Mouse (Mus musculus) embryonic facial prominence, embryonic 11.5 days (tissue): ENCODE results near the gene Fryl. TPM values are rescaled to one million over a fixed set of nuclear protein-coding genes. Genes with fewer than 3 reads are reported as not detected.

Source experiments
- ATAC-seq: fragments of 200-750 bp; cut with Nextera tagmentation; replicated peaks from 2 replicates; pipeline ENCODE4 v1.8.0; 2017; ENCODE audit warnings: low read depth; ENCODE audit not compliant: insufficient number of reproducible peaks, low FRiP score, low TSS enrichment
- DNase-seq: peaks from one replicate; pipeline ENCODE4 v3.0.0-alpha.2; 2015; ENCODE audit warnings: low spot score
- H3K27ac ChIP-seq: fragments of 300-500 bp; sonication (generic); replicated peaks from 2 replicates; pipeline ENCODE4 v1.5.1; 2014; ENCODE audit warnings: mild to moderate bottlenecking, low read depth, low read length, control low read depth
- H3K27me3 ChIP-seq: fragments of 300-500 bp; sonication (generic); 2 replicates; pipeline ENCODE4 v1.6.1; 2014; ENCODE audit warnings: mild to moderate bottlenecking, low read length, moderate library complexity, mixed read lengths; ENCODE audit not compliant: control insufficient read depth, insufficient read depth
- H3K36me3 ChIP-seq: fragments of 300-500 bp; sonication (generic); replicated peaks from 2 replicates; pipeline ENCODE4 v1.6.1; 2014; ENCODE audit warnings: low read depth, mild to moderate bottlenecking, low read length, moderate library complexity, mixed read lengths; ENCODE audit not compliant: control insufficient read depth, insufficient read depth
- H3K4me1 ChIP-seq: fragments of 300-500 bp; sonication (generic); 2 replicates; pipeline ENCODE4 v1.6.1; 2014; ENCODE audit warnings: low read length, mixed read lengths; ENCODE audit not compliant: control insufficient read depth, insufficient read depth
- H3K4me2 ChIP-seq: fragments of 300-500 bp; sonication (generic); 2 replicates; pipeline ENCODE4 v1.6.1; 2014; ENCODE audit warnings: low read depth, mild to moderate bottlenecking, control low read depth, low read length, moderate library complexity
- H3K4me3 ChIP-seq: fragments of 300-500 bp; sonication (generic); 2 replicates; pipeline ENCODE4 v1.5.1; 2014; ENCODE audit warnings: low read depth, low read length, control low read depth
- H3K9ac ChIP-seq: fragments of 300-500 bp; sonication (generic); replicated peaks from 2 replicates; pipeline ENCODE4 v1.6.1; 2014; ENCODE audit warnings: mild to moderate bottlenecking, control low read depth, low read length
- H3K9me3 ChIP-seq: fragments of 300-500 bp; sonication (generic); replicated peaks from 2 replicates; pipeline ENCODE4 v1.6.1; 2016; ENCODE audit warnings: mild to moderate bottlenecking, low read length, inconsistent platforms, mixed read lengths; ENCODE audit not compliant: control insufficient read depth
- WGBS: fragments of 180-500 bp; shearing (Covaris S2); extraction: QIAGEN DNeasy Blood & Tissue Kit; methylation state at CpG from one replicate; pipeline ENCODE4 v1.1.7; 2014; 5-methylcytosine and 5-hydroxymethylcytosine counted together
- polyA plus RNA-seq: library from polyadenylated mRNA; unstranded; fragments of >200 nt; fragmentation: Nextera tagmentation; extraction: Ambion mirVana; gene quantifications from 2 replicates; pipeline ENCODE4 v1.2.1, GENCODE M21; 2014

Gene Fryl
- polyA plus RNA-seq, 1 experiment from 2014 or later, result 25.7 TPM

- Histone ChIP-seq H3K27me3 (no peaks in the 10 kb centered on the region), H3K4me2 (no peak overlapping the region), H3K4me1 (no peaks in the 10 kb centered on the region), H3K9ac (no peak overlapping the region), H3K9me3 (no peaks in the 10 kb centered on the region), H3K4me3 (no peak overlapping the region), H3K27ac (no peak overlapping the region), H3K36me3 (no peaks in the 10 kb centered on the region)
- ATAC-seq, result no peak
- no peak for DNase-seq
- 78% methylated on average over 4 of the region's 4 CpGs for WGBS
Measured at GRCm38 (mm10) chr5:73273171-73273570, 16.8 kb upstream of the Fryl start.

GRCm38 (mm10) chr5:73270612-73271011 is 14.2 kb upstream of the Fryl start:
- no peaks in the 10 kb centered on the region for H3K9me3 ChIP-seq
- H3K36me3 ChIP-seq, result no peaks in the 10 kb centered on the region
- WGBS, result 71% methylated on average over 6 of the region's 6 CpGs
- H3K27me3 ChIP-seq, result no peaks in the 10 kb centered on the region
- H3K27ac ChIP-seq, result no peak overlapping the region
- no peak overlapping the region for H3K4me3 ChIP-seq
- no peak overlapping the region for H3K4me2 ChIP-seq
- no peak for ATAC-seq
- no peak overlapping the region for H3K9ac ChIP-seq
- no peak for DNase-seq
- no peaks in the 10 kb centered on the region for H3K4me1 ChIP-seq

- 78% methylated on average over 11 of the region's 11 CpGs for WGBS
- Histone ChIP-seq H3K4me3 (no peak overlapping the region), H3K4me1 (no peaks in the 10 kb centered on the region), H3K36me3 (no peaks in the 10 kb centered on the region), H3K27ac (no peak overlapping the region), H3K4me2 (no peak overlapping the region), H3K9me3 (no peaks in the 10 kb centered on the region), H3K27me3 (no peaks in the 10 kb centered on the region), H3K9ac (no peak overlapping the region)
- ATAC-seq (no peak), DNase-seq (no peak)
Measured at GRCm38 (mm10) chr5:73268636-73269213, 12.3 kb upstream of the Fryl start.

- H3K4me3 ChIP-seq, result no peak overlapping the region
- H3K9ac ChIP-seq, result no peak overlapping the region
- H3K4me2 ChIP-seq, result no peak overlapping the region
- DNase-seq (peak; percentile 53), ATAC-seq (no peak)
- WGBS, result 25% methylated on average over 5 of the region's 5 CpGs
- no peaks in the 10 kb centered on the region for H3K36me3 ChIP-seq
- H3K9me3 ChIP-seq, result no peaks in the 10 kb centered on the region
- no peak overlapping the region for H3K27ac ChIP-seq
- no peaks in the 10 kb centered on the region for H3K4me1 ChIP-seq
- H3K27me3 ChIP-seq, result no peaks in the 10 kb centered on the region
Measured at GRCm38 (mm10) chr5:73265460-73265859, 9.0 kb upstream of the Fryl start.

GRCm38 (mm10) chr5:73264122-73264521 is 7.7 kb upstream of the Fryl start:
- Histone ChIP-seq H3K9me3 (no peaks in the 10 kb centered on the region), H3K27ac (no peak overlapping the region), H3K36me3 (no peaks in the 10 kb centered on the region), H3K4me1 (no peaks in the 10 kb centered on the region), H3K4me3 (no peak overlapping the region), H3K27me3 (no peaks in the 10 kb centered on the region), H3K9ac (no peak overlapping the region), H3K4me2 (no peak overlapping the region)
- DNase-seq (no peak), ATAC-seq (no peak)
- WGBS, result 79% methylated on average over 3 of the region's 5 CpGs

GRCm38 (mm10) chr5:73257723-73258122 is 1.3 kb upstream of the Fryl start:
- no peaks in the 10 kb centered on the region for H3K36me3 ChIP-seq
- H3K9me3 ChIP-seq, result no peaks in the 10 kb centered on the region
- H3K27ac ChIP-seq, result no peak overlapping the region
- DNase-seq (no peak), ATAC-seq (no peak)
- H3K4me1 ChIP-seq, result no peaks in the 10 kb centered on the region
- 58% methylated on average over 8 of the region's 8 CpGs for WGBS
- H3K4me3 ChIP-seq, result no peak overlapping the region; the same call in 1 of the 2 replicates
- no peaks in the 10 kb centered on the region for H3K27me3 ChIP-seq
- H3K9ac ChIP-seq, result no peak overlapping the region
- no peak overlapping the region; the same call in 1 of the 2 replicates for H3K4me2 ChIP-seq

- WGBS, result 5% methylated on average over 11 of the region's 11 CpGs
- Histone ChIP-seq H3K27me3 (no peaks in the 10 kb centered on the region), H3K36me3 (no peaks in the 10 kb centered on the region), H3K4me1 (no peaks in the 10 kb centered on the region), H3K4me3 (peak overlapping the region; percentile 40), H3K27ac (no peak overlapping the region), H3K9ac (peak overlapping the region; percentile 41), H3K4me2 (peak overlapping the region; percentile 46), H3K9me3 (no peaks in the 10 kb centered on the region)
- DNase-seq, result no peak
- peak; percentile 10; the same call in 1 of the 2 replicates for ATAC-seq
Measured at GRCm38 (mm10) chr5:73257096-73257495, 677 bp upstream of the Fryl start.

- Histone ChIP-seq H3K27me3 (no peaks in the 10 kb centered on the region), H3K36me3 (no peaks in the 10 kb centered on the region), H3K4me1 (no peaks in the 10 kb centered on the region), H3K27ac (peak overlapping the region; percentile 88), H3K9me3 (no peaks in the 10 kb centered on the region), H3K4me3 (peak overlapping the region; percentile 96), H3K4me2 (peak overlapping the region; percentile 58), H3K9ac (peak overlapping the region; percentile 89)
- peak; percentile 40 for ATAC-seq
- peak; percentile 75 for DNase-seq
- under 1% methylated on average over 104 of the region's 129 CpGs for WGBS
Measured at GRCm38 (mm10) chr5:73255321-73256251, 833 bp downstream of the Fryl start.
